Mouse (Mus musculus) lung, postnatal 0 days (tissue): ENCODE data around the gene Idh3g. TPM values are rescaled to one million over a fixed set of nuclear protein-coding genes. Genes with fewer than 3 reads are reported as not detected.

Source experiments
- ATAC-seq: fragments of 200-750 bp; cut with Nextera tagmentation; 2 replicates; pipeline ENCODE4 v1.8.0; 2017; ENCODE audit warnings: moderate library complexity
- DNase-seq: peaks from one replicate; pipeline ENCODE4 v3.0.0-alpha.2; 2016; ENCODE audit warnings: low spot score
- H3K27ac ChIP-seq: fragments of 300-500 bp; sonication (generic); 2 replicates; pipeline ENCODE4 v1.5.1; 2014; ENCODE audit warnings: antibody characterized with exemption, mild to moderate bottlenecking, low read length, mixed read lengths
- H3K27me3 ChIP-seq: fragments of 300-500 bp; sonication (generic); replicated peaks from 2 replicates; pipeline ENCODE4 v1.6.1; 2014; ENCODE audit warnings: low read length, mixed read lengths; ENCODE audit not compliant: insufficient read depth
- H3K36me3 ChIP-seq: fragments of 300-500 bp; sonication (generic); 2 replicates; pipeline ENCODE4 v1.6.1; 2014; ENCODE audit warnings: low read length, mixed read lengths; ENCODE audit not compliant: insufficient read depth
- H3K4me1 ChIP-seq: fragments of 300-500 bp; sonication (generic); 2 replicates; pipeline ENCODE4 v1.6.1; 2014; ENCODE audit warnings: antibody characterized with exemption, low read depth, low read length, mixed read lengths; ENCODE audit not compliant: insufficient read depth
- H3K4me2 ChIP-seq: fragments of 300-500 bp; sonication (generic); replicated peaks from 2 replicates; pipeline ENCODE4 v1.6.1; 2014; ENCODE audit warnings: low read depth, mild to moderate bottlenecking, low read length, moderate library complexity, mixed read lengths
- H3K4me3 ChIP-seq: fragments of 300-500 bp; sonication (generic); 2 replicates; pipeline ENCODE4 v1.5.1; 2014; ENCODE audit warnings: low read depth, low read length
- H3K9ac ChIP-seq: fragments of 300-500 bp; sonication (generic); replicated peaks from 2 replicates; pipeline ENCODE4 v1.6.1; 2014; ENCODE audit warnings: low read depth, mild to moderate bottlenecking
- H3K9me3 ChIP-seq: fragments of 300-500 bp; sonication (generic); 2 replicates; pipeline ENCODE4 v1.6.1; 2016; ENCODE audit warnings: low read length, mixed read lengths
- CTCF ChIP-seq: IDR thresholded peaks from 2 replicates; pipeline ENCODE4 v1.5.1; 2016; ENCODE audit warnings: antibody characterized with exemption, mild to moderate bottlenecking
- EP300 ChIP-seq: IDR thresholded peaks from 2 replicates; pipeline ENCODE4 v1.6.1; 2016; ENCODE audit warnings: antibody characterized with exemption, mild to moderate bottlenecking, control low read depth
- WGBS: fragments of 180-500 bp; shearing (Covaris S2); extraction: QIAGEN DNeasy Blood & Tissue Kit; methylation state at CpG from one replicate; pipeline ENCODE4 v1.1.7; 2014; 5-methylcytosine and 5-hydroxymethylcytosine counted together
- polyA plus RNA-seq: library from polyadenylated mRNA; unstranded; fragments of >200 nt; fragmentation: Nextera tagmentation; extraction: Ambion mirVana; gene quantifications from 2 replicates; pipeline ENCODE4 v1.2.1, GENCODE M21; 2015

The Idh3g gene
- polyA plus RNA-seq, 1 experiment from 2014 or later: 154 TPM

DNA sequence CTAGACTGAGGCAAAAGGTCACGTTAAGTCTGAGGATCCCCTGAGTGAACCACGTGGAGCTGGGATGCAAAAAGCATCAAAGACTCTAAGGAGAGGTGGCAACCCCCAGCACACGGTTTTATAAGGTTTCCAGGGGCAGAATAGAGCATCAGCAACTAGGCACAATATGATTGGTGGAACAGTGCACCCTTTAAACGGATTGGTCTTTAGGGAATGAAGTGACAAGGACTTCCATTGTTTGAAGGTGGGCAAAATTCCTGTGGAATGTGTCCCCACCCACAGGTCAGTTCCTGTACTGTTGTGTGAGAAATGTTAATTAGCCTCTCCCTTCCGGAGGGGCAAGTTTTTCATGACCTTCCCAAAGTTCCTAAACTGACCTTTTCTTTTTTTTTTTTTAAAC is 47.5 kb downstream of the Idh3g start:
- 68% methylated on average over 5 of the region's 5 CpGs for WGBS
- H3K36me3 ChIP-seq: no peaks in the 10 kb centered on the region
- ATAC-seq (no peak), DNase-seq (no peak)
- no peaks in the 10 kb centered on the region for H3K27me3 ChIP-seq
- H3K4me1 ChIP-seq: no peaks in the 10 kb centered on the region
- H3K4me2 ChIP-seq: no peak overlapping the region
- no peaks in the 10 kb centered on the region for H3K9me3 ChIP-seq
- TF ChIP-seq EP300: no peak
- TF ChIP-seq CTCF: no peak
- no peak overlapping the region for H3K27ac ChIP-seq
- no peak overlapping the region for H3K4me3 ChIP-seq
- H3K9ac ChIP-seq: no peak overlapping the region

- TF ChIP-seq EP300: no peak
- TF ChIP-seq CTCF: peak; percentile 48
- 50% methylated on average over 1 of the region's 1 CpGs for WGBS
Observed at GRCm38 (mm10) chrX:73738155-73738554, 48.5 kb downstream of the Idh3g start.

DNA sequence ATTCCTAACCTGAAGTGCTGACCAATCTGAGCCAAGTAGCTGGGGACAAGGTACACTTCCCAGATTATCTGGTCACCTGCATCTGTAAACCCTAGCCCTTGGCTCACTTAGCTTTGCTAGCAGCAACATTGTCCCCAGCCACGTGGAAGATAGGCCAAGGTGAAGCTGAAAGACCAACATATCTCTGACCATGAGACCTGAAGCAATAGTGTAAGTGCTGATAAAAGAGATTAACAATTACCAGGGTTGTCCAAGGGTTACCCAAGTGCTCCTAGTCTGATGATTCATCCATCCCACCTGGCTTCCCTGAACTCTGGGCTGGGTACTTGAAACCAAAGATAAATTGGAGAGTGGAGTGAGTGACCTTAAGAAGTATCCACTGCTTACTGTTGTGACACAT is 55.8 kb downstream of the Idh3g start:
- TF ChIP-seq EP300 (no peak), CTCF (no peak)
- ATAC-seq: peak; percentile 28; the same call in 1 of the 2 replicates

More at GRCm38 (mm10) chrX:73738155-73738554, 48.5 kb downstream of the Idh3g start:
- H3K4me2 ChIP-seq: no peak overlapping the region
- no peaks in the 10 kb centered on the region for H3K4me1 ChIP-seq
- ATAC-seq: no peak
- no peaks in the 10 kb centered on the region for H3K36me3 ChIP-seq
- DNase-seq: no peak
- H3K9me3 ChIP-seq: no peaks in the 10 kb centered on the region
- H3K9ac ChIP-seq: no peak overlapping the region
- H3K27me3 ChIP-seq: no peaks in the 10 kb centered on the region
- no peak overlapping the region for H3K27ac ChIP-seq
- no peak overlapping the region for H3K4me3 ChIP-seq

More for the DNA sequence above, 55.8 kb downstream of the Idh3g start:
- no peak overlapping the region for H3K4me2 ChIP-seq
- H3K27ac ChIP-seq: no peak overlapping the region
- WGBS: 42% methylated on average over 1 of the region's 1 CpGs
- no peak overlapping the region for H3K9ac ChIP-seq
- H3K9me3 ChIP-seq: no peaks in the 10 kb centered on the region
- H3K36me3 ChIP-seq: no peaks in the 10 kb centered on the region
- no peaks in the 10 kb centered on the region for H3K27me3 ChIP-seq
- DNase-seq: no peak
- no peak overlapping the region for H3K4me3 ChIP-seq
- H3K4me1 ChIP-seq: no peaks in the 10 kb centered on the region

Other genes starting within 250 kb of the Idh3g start
- gene Dusp9, start 147.5 kb downstream of the Idh3g start, polyA plus RNA-seq: 2.2 and 2.4 TPM in 2 replicates
- gene Pnck, start 126.8 kb downstream of the Idh3g start, polyA plus RNA-seq: 3.9 and 5.5 TPM in 2 replicates
- 7.5 and 7.8 TPM in 2 replicates for gene Slc6a8, start 113.7 kb downstream of the Idh3g start, polyA plus RNA-seq
- 321 and 324 TPM in 2 replicates for gene Bcap31, start 70.7 kb downstream of the Idh3g start, polyA plus RNA-seq
- gene Abcd1, start 70.3 kb downstream of the Idh3g start, polyA plus RNA-seq: 34.7 and 35.7 TPM in 2 replicates
- gene Plxnb3, start 29.8 kb downstream of the Idh3g start, polyA plus RNA-seq: 0.54 and 0.67 TPM in 2 replicates
- 2.2 and 2.3 TPM in 2 replicates for gene Srpk3, start 12.5 kb downstream of the Idh3g start, polyA plus RNA-seq
- 237 and 286 TPM in 2 replicates for gene Ssr4, start 131 bp upstream of the Idh3g start, polyA plus RNA-seq
- 0.20 and 0.32 TPM in 2 replicates for gene Pdzd4, start 38.1 kb upstream of the Idh3g start, polyA plus RNA-seq
- 0.08 and 0.11 TPM in 2 replicates for gene Avpr2, start 105.2 kb upstream of the Idh3g start, polyA plus RNA-seq
- 0.86 and 0.98 TPM in 2 replicates for gene L1cam, start 109.2 kb upstream of the Idh3g start, polyA plus RNA-seq
- gene Arhgap4, start 135.0 kb upstream of the Idh3g start, polyA plus RNA-seq: 1.9 and 2.3 TPM in 2 replicates
- gene Naa10, start 135.0 kb upstream of the Idh3g start, polyA plus RNA-seq: 54.6 and 55.3 TPM in 2 replicates
- gene Renbp, start 144.0 kb upstream of the Idh3g start, polyA plus RNA-seq: 79.4 and 83.5 TPM in 2 replicates
- gene Hcfc1, start 179.5 kb upstream of the Idh3g start, polyA plus RNA-seq: 19.0 and 22.8 TPM in 2 replicates
- gene Irak1, start 237.0 kb upstream of the Idh3g start, polyA plus RNA-seq: 39.4 and 39.5 TPM in 2 replicates